Mouse (Mus musculus) spleen, adult 2 months (tissue): Measurements from ENCODE around the gene Mcemp1.

Experiments
- CTCF ChIP-seq: fragments of 200-500 bp; IDR thresholded peaks from 2 replicates; pipeline ENCODE4 v1.5.1; 2011; ENCODE audit warnings: mild to moderate bottlenecking, inconsistent platforms; ENCODE audit not compliant: insufficient read depth, insufficient read length, insufficient replicate concordance; ENCODE audit errors: extremely low read depth
- POLR2A ChIP-seq: fragments of 200-500 bp; IDR thresholded peaks from 2 replicates; pipeline ENCODE4 v1.6.1; 2011; ENCODE audit warnings: low read depth, low read length, inconsistent platforms

GRCm38 (mm10) chr8:3678831-3679230 lies 13.3 kb downstream of the Mcemp1 start:
- no peak for TF ChIP-seq POLR2A
- TF ChIP-seq CTCF, result no peak
